Mouse (Mus musculus) liver, embryonic 14.5 days (tissue): ENCODE measurements at regions not wholly inside any gene's neighbourhood (a gene's known extent, or its start where the extent isn't known, plus 50 kb on each side); places are given as distances from the start of the nearest gene placed in this dataset.

Source experiments
- CTCF ChIP-seq: IDR thresholded peaks from 2 replicates; pipeline ENCODE4 v1.5.1; 2016; ENCODE audit warnings: antibody characterized with exemption, low read depth, control low read depth
- EP300 ChIP-seq: IDR thresholded peaks from 2 replicates; pipeline ENCODE4 v1.6.1; 2016; ENCODE audit warnings: antibody characterized with exemption, low read depth

GRCm38 (mm10) chr4:101336371-101336770 is 71.3 kb upstream of the Jak1 start:
- TF ChIP-seq CTCF (no peak), EP300 (no peak)
